Mouse (Mus musculus): Measurements from ENCODE around the gene Gm28557. TPM values are rescaled to one million over a fixed set of nuclear protein-coding genes. Genes with fewer than 3 reads are reported as not detected.

Gm28557 gene
- polyA plus RNA-seq, 1 experiment from 2014 or later, result 1.0 TPM

GRCm38 (mm10) chr13:67081946-67082345, 26.5 kb downstream of the Gm28557 start:
- ATAC-seq (replicated peaks), result peak; percentile 9; the same call in 1 of the 2 replicates
- Histone ChIP-seq H3K9ac (peak overlapping the region; percentile 58; the same call in 1 of the 2 replicates), H3K27ac (peak overlapping the region; percentile 74; the same call in 1 of the 2 replicates), H3K4me2 (peak overlapping the region; percentile 62), H3K9me3 (0 out of 2 replicates have a peak, but pooled peaks cover 3% of the 10 kb centered on the region), H3K36me3 (replicated peaks) (peaks cover 18% of the 10 kb centered on the region), H3K4me3 (peak overlapping the region; percentile 54), H3K4me1 (peaks cover 8% of the 10 kb centered on the region), H3K27me3 (replicated peaks) (no peaks in the 10 kb centered on the region)
- WGBS, result 87% methylated on average over 1 of the region's 1 CpGs

- under 1% methylated on average over 24 of the region's 24 CpGs for whole genome bisulfite sequencing
- peak; percentile 98 for ATAC-seq (replicated peaks)
- 0 out of 2 replicates have a peak, but pooled peaks cover 3% of the 10 kb centered on the region for H3K9me3 ChIP-seq
- H3K27ac ChIP-seq, result peak overlapping the region; percentile 74
- peak overlapping the region; percentile 54 for H3K4me3 ChIP-seq
- peak overlapping the region; percentile 58 for H3K9ac ChIP-seq
- H3K36me3 ChIP-seq (replicated peaks), result peaks cover 18% of the 10 kb centered on the region
- peak overlapping the region; percentile 62 for H3K4me2 ChIP-seq
- no peaks in the 10 kb centered on the region for H3K27me3 ChIP-seq (replicated peaks)
- peaks cover 8% of the 10 kb centered on the region for H3K4me1 ChIP-seq
Observed at GRCm38 (mm10) chr13:67081142-67081713, 27.2 kb downstream of the Gm28557 start.

- 100% methylated on average over 2 of the region's 2 CpGs for WGBS
- H3K4me1 ChIP-seq, result peaks cover 8% of the 10 kb centered on the region
- H3K27me3 ChIP-seq (replicated peaks), result no peaks in the 10 kb centered on the region
- no peak overlapping the region for H3K4me2 ChIP-seq
- H3K4me3 ChIP-seq, result no peak overlapping the region
- no peak for ATAC-seq (replicated peaks)
- no peak overlapping the region for H3K9ac ChIP-seq
- peaks cover 42% of the 10 kb centered on the region for H3K36me3 ChIP-seq (replicated peaks)
- H3K9me3 ChIP-seq, result peaks cover 13% of the 10 kb centered on the region
- H3K27ac ChIP-seq, result no peak overlapping the region
Observed at GRCm38 (mm10) chr13:67077244-67077643, 31.2 kb downstream of the Gm28557 start.

- WGBS, result 98% methylated on average over 2 of the region's 2 CpGs
- Histone ChIP-seq H3K9ac (no peak overlapping the region), H3K36me3 (replicated peaks) (peaks cover 59% of the 10 kb centered on the region), H3K4me2 (no peak overlapping the region), H3K4me1 (no peaks in the 10 kb centered on the region), H3K9me3 (peaks cover 31% of the 10 kb centered on the region), H3K27me3 (replicated peaks) (no peaks in the 10 kb centered on the region), H3K4me3 (no peak overlapping the region), H3K27ac (no peak overlapping the region)
- ATAC-seq (replicated peaks), result no peak
Observed at GRCm38 (mm10) chr13:67072786-67073185, 35.6 kb downstream of the Gm28557 start.

GRCm38 (mm10) chr13:67065386-67065785, 43.0 kb downstream of the Gm28557 start:
- Histone ChIP-seq H3K4me1 (peaks cover 1% of the 10 kb centered on the region; the same call in 1 of the 2 replicates), H3K27me3 (replicated peaks) (no peaks in the 10 kb centered on the region), H3K27ac (no peak overlapping the region), H3K4me3 (no peak overlapping the region), H3K36me3 (replicated peaks) (peaks cover 18% of the 10 kb centered on the region), H3K9me3 (peaks cover 16% of the 10 kb centered on the region), H3K9ac (no peak overlapping the region), H3K4me2 (no peak overlapping the region)
- 89% methylated on average over 8 of the region's 8 CpGs for WGBS
- no peak for ATAC-seq (replicated peaks)

- no peak for ATAC-seq (replicated peaks)
- no peak overlapping the region for H3K4me2 ChIP-seq
- WGBS, result 55% methylated on average over 7 of the region's 7 CpGs
- no peak overlapping the region for H3K27ac ChIP-seq
- no peaks in the 10 kb centered on the region for H3K36me3 ChIP-seq (replicated peaks)
- peaks cover 4% of the 10 kb centered on the region; the same call in 1 of the 2 replicates for H3K9me3 ChIP-seq
- H3K4me3 ChIP-seq, result no peak overlapping the region
- H3K27me3 ChIP-seq (replicated peaks), result no peaks in the 10 kb centered on the region
- peaks cover 7% of the 10 kb centered on the region for H3K4me1 ChIP-seq
- no peak overlapping the region for H3K9ac ChIP-seq
Observed at GRCm38 (mm10) chr13:67062427-67062826, 46.0 kb downstream of the Gm28557 start.

- Histone ChIP-seq H3K4me3 (peak within 1 kb of the TSS; percentile 62), H3K27ac (peak within 1 kb of the TSS; percentile 66), H3K27me3 (replicated peaks) (no peaks in the 10 kb centered on the region), H3K9me3 (no peaks in the 10 kb centered on the region), H3K4me1 (peaks cover 7% of the 10 kb centered on the region), H3K36me3 (replicated peaks) (no peaks in the 10 kb centered on the region), H3K9ac (peak within 1 kb of the TSS; percentile 66), H3K4me2 (peak within 1 kb of the TSS; percentile 69)
- WGBS, result under 1% methylated on average over 27 of the region's 27 CpGs
- peak; percentile 98 for ATAC-seq (replicated peaks)
Observed at GRCm38 (mm10) chr13:67060786-67061358, 47.5 kb downstream of the Gm28557 start, which contains the start of gene Zfp712. Zfp712 (minus strand) TSS chr13:67061170.

- H3K9ac ChIP-seq, result peak overlapping the region; percentile 66
- no peaks in the 10 kb centered on the region for H3K9me3 ChIP-seq
- H3K36me3 ChIP-seq (replicated peaks), result no peaks in the 10 kb centered on the region
- H3K27me3 ChIP-seq (replicated peaks), result no peaks in the 10 kb centered on the region
- 5% methylated on average over 12 of the region's 12 CpGs for WGBS
- H3K4me1 ChIP-seq, result peaks cover 7% of the 10 kb centered on the region
- H3K4me2 ChIP-seq, result peak overlapping the region; percentile 69
- peak overlapping the region; percentile 66 for H3K27ac ChIP-seq
- ATAC-seq (replicated peaks), result peak; percentile 69
- H3K4me3 ChIP-seq, result peak overlapping the region; percentile 62
Observed at GRCm38 (mm10) chr13:67060161-67060785, 48.1 kb downstream of the Gm28557 start.

Other genes starting within 250 kb of the Gm28557 start
- 3.0 and 4.2 TPM in 2 replicates for gene Gm10767, start 203.7 kb downstream of the Gm28557 start, polyA plus RNA-seq (2015; fragmentation: Nextera tagmentation; extraction: Ambion mirVana)
- gene Zfp712, start 47.4 kb downstream of the Gm28557 start, polyA plus RNA-seq (2015; fragmentation: Nextera tagmentation; extraction: Ambion mirVana), result 7.3 and 8.1 TPM in 2 replicates
- gene Zfp708, start 10.6 kb downstream of the Gm28557 start, polyA plus RNA-seq (2015; fragmentation: Nextera tagmentation; extraction: Ambion mirVana), result 9.3 and 9.5 TPM in 2 replicates
- not detected in 2 replicates for gene Rslcan18, start 7.7 kb upstream of the Gm28557 start, polyA plus RNA-seq (2015; fragmentation: Nextera tagmentation; extraction: Ambion mirVana)
- gene Zfp759, start 13.1 kb upstream of the Gm28557 start, polyA plus RNA-seq (2015; fragmentation: Nextera tagmentation; extraction: Ambion mirVana), result 4.6 and 5.0 TPM in 2 replicates
- 6.1 and 6.2 TPM in 2 replicates for gene Rsl1, start 64.6 kb upstream of the Gm28557 start, polyA plus RNA-seq (2015; fragmentation: Nextera tagmentation; extraction: Ambion mirVana)
- gene Zfp455, start 85.9 kb upstream of the Gm28557 start, polyA plus RNA-seq (2015; fragmentation: Nextera tagmentation; extraction: Ambion mirVana), result 2.0 and 2.9 TPM in 2 replicates
- 5.1 and 6.3 TPM in 2 replicates for gene Zfp458, start 169.9 kb upstream of the Gm28557 start, polyA plus RNA-seq (2015; fragmentation: Nextera tagmentation; extraction: Ambion mirVana)
- gene Zfp457, start 197.9 kb upstream of the Gm28557 start, polyA plus RNA-seq (2015; fragmentation: Nextera tagmentation; extraction: Ambion mirVana), result 0.91 and 1.5 TPM in 2 replicates
- 1.4 and 1.6 TPM in 2 replicates for gene Zfp595, start 224.0 kb upstream of the Gm28557 start, polyA plus RNA-seq (2015; fragmentation: Nextera tagmentation; extraction: Ambion mirVana)

All from midbrain, embryonic 15.5 days (tissue).